Mouse (Mus musculus) midbrain, embryonic 11.5 days (tissue): ENCODE data around the gene Cdh18. TPM values are rescaled to one million over a fixed set of nuclear protein-coding genes. Genes with fewer than 3 reads are reported as not detected.

Experiments used
- ATAC-seq: fragments of 200-750 bp; cut with Nextera tagmentation; 2 replicates; pipeline ENCODE4 v1.8.0; 2017; ENCODE audit warnings: moderate TSS enrichment, moderate library complexity; ENCODE audit not compliant: low FRiP score
- DNase-seq: peaks from one replicate; pipeline ENCODE4 v3.0.0; 2015; ENCODE audit warnings: low spot score; ENCODE audit errors: missing footprints
- H3K27ac ChIP-seq: fragments of 300-500 bp; sonication (generic); 2 replicates; pipeline ENCODE4 v1.5.1; 2014; ENCODE audit warnings: low read depth, low read length
- H3K27me3 ChIP-seq: fragments of 300-500 bp; sonication (generic); 2 replicates; pipeline ENCODE4 v1.6.1; 2014; ENCODE audit warnings: mild to moderate bottlenecking, low read length, moderate library complexity, mixed read lengths; ENCODE audit not compliant: control insufficient read depth, insufficient read depth
- H3K36me3 ChIP-seq: fragments of 300-500 bp; sonication (generic); 2 replicates; pipeline ENCODE4 v1.6.1; 2014; ENCODE audit warnings: mild to moderate bottlenecking, low read length, moderate library complexity, mixed read lengths; ENCODE audit not compliant: control insufficient read depth, insufficient read depth
- H3K4me1 ChIP-seq: fragments of 300-500 bp; sonication (generic); 2 replicates; pipeline ENCODE4 v1.6.1; 2014; ENCODE audit warnings: low read length; ENCODE audit not compliant: control insufficient read depth, insufficient read depth
- H3K4me2 ChIP-seq: fragments of 300-500 bp; sonication (generic); 2 replicates; pipeline ENCODE4 v1.6.1; 2014; ENCODE audit warnings: mild to moderate bottlenecking, moderate library complexity
- H3K4me3 ChIP-seq: fragments of 300-500 bp; sonication (generic); 2 replicates; pipeline ENCODE4 v1.5.1; 2014; ENCODE audit warnings: low read depth, low read length
- H3K9ac ChIP-seq: fragments of 300-500 bp; sonication (generic); 2 replicates; pipeline ENCODE4 v1.6.1; 2014; ENCODE audit warnings: low read length
- H3K9me3 ChIP-seq: fragments of 300-500 bp; sonication (generic); 2 replicates; pipeline ENCODE4 v1.6.1; 2016; ENCODE audit warnings: low read length; ENCODE audit not compliant: control insufficient read depth
- WGBS: fragments of 180-500 bp; shearing (Covaris S2); extraction: QIAGEN DNeasy Blood & Tissue Kit; methylation state at CpG from one replicate; pipeline ENCODE4 v1.1.7; 2014; 5-methylcytosine and 5-hydroxymethylcytosine counted together
- polyA plus RNA-seq: library from polyadenylated mRNA; unstranded; fragments of >200 nt; fragmentation: Nextera tagmentation; extraction: Ambion mirVana; gene quantifications from 2 replicates; pipeline ENCODE4 v1.2.1, GENCODE M21; 2014

Cdh18 gene
- 0.42 and 0.57 TPM in 2 replicates for polyA plus RNA-seq

GRCm38 (mm10) chr15:22548711-22549271, at the start of gene Cdh18:
Gene Cdh18, plus strand, starts transcription at chr15:22549022.
- WGBS, result 52% methylated on average over 5 of the region's 5 CpGs

GRCm38 (mm10) chr15:22511271-22511670, 37.6 kb upstream of the Cdh18 start:
- no peaks in the 10 kb centered on the region for H3K27me3 ChIP-seq
- no peak for ATAC-seq
- DNase-seq, result no peak

More at GRCm38 (mm10) chr15:22548711-22549271, at the start of gene Cdh18:
- H3K4me1 ChIP-seq, result no peaks in the 10 kb centered on the region
- H3K9me3 ChIP-seq, result no peaks in the 10 kb centered on the region
- no peaks in the 10 kb centered on the region for H3K27me3 ChIP-seq
- no peak for DNase-seq
- H3K36me3 ChIP-seq, result no peaks in the 10 kb centered on the region
- no peak within 1 kb of the TSS for H3K27ac ChIP-seq
- H3K4me3 ChIP-seq, result no peak within 1 kb of the TSS
- no peak within 1 kb of the TSS for H3K4me2 ChIP-seq
- peak; percentile 19; the same call in 1 of the 2 replicates for ATAC-seq
- no peak within 1 kb of the TSS for H3K9ac ChIP-seq

GRCm38 (mm10) chr15:22535828-22536227, 13.0 kb upstream of the Cdh18 start:
- Histone ChIP-seq H3K9me3 (no peaks in the 10 kb centered on the region), H3K4me1 (no peaks in the 10 kb centered on the region), H3K27me3 (no peaks in the 10 kb centered on the region), H3K9ac (no peak overlapping the region), H3K36me3 (no peaks in the 10 kb centered on the region), H3K4me2 (no peak overlapping the region), H3K27ac (no peak overlapping the region), H3K4me3 (no peak overlapping the region)
- 59% methylated on average over 2 of the region's 2 CpGs for WGBS
- DNase-seq (no peak), ATAC-seq (no peak)

More at GRCm38 (mm10) chr15:22511271-22511670, 37.6 kb upstream of the Cdh18 start:
- no peak overlapping the region for H3K27ac ChIP-seq
- no peak overlapping the region for H3K4me2 ChIP-seq
- no peaks in the 10 kb centered on the region for H3K9me3 ChIP-seq
- no peak overlapping the region for H3K4me3 ChIP-seq
- H3K36me3 ChIP-seq, result no peaks in the 10 kb centered on the region
- H3K9ac ChIP-seq, result no peak overlapping the region
- no peaks in the 10 kb centered on the region for H3K4me1 ChIP-seq

- Histone ChIP-seq H3K9me3 (no peaks in the 10 kb centered on the region), H3K4me2 (no peak overlapping the region), H3K36me3 (no peaks in the 10 kb centered on the region), H3K27ac (no peak overlapping the region), H3K4me3 (no peak overlapping the region), H3K27me3 (no peaks in the 10 kb centered on the region), H3K4me1 (no peaks in the 10 kb centered on the region), H3K9ac (no peak overlapping the region)
- DNase-seq, result no peak
- ATAC-seq, result peak; percentile 86
- WGBS, result 6% methylated on average over 4 of the region's 4 CpGs
These were observed 29.3 kb downstream of the Cdh18 start for GRCm38 (mm10) chr15:22577974-22578616.

GRCm38 (mm10) chr15:22578617-22578990, 29.8 kb downstream of the Cdh18 start:
- peak; percentile 46 for ATAC-seq
- no peak overlapping the region for H3K27ac ChIP-seq

GRCm38 (mm10) chr15:22584667-22585066, 35.8 kb downstream of the Cdh18 start:
- Histone ChIP-seq H3K9ac (no peak overlapping the region), H3K4me1 (no peaks in the 10 kb centered on the region), H3K27me3 (no peaks in the 10 kb centered on the region), H3K9me3 (no peaks in the 10 kb centered on the region), H3K36me3 (no peaks in the 10 kb centered on the region), H3K4me3 (no peak overlapping the region), H3K27ac (no peak overlapping the region), H3K4me2 (no peak overlapping the region)
- WGBS, result 91% methylated on average over 1 of the region's 1 CpGs
- ATAC-seq (no peak), DNase-seq (no peak)

More at GRCm38 (mm10) chr15:22578617-22578990, 29.8 kb downstream of the Cdh18 start:
- Histone ChIP-seq H3K36me3 (no peaks in the 10 kb centered on the region), H3K9ac (no peak overlapping the region), H3K4me1 (no peaks in the 10 kb centered on the region), H3K27me3 (no peaks in the 10 kb centered on the region), H3K4me3 (no peak overlapping the region), H3K4me2 (no peak overlapping the region), H3K9me3 (no peaks in the 10 kb centered on the region)
- WGBS, result 24% methylated on average over 3 of the region's 3 CpGs
- no peak for DNase-seq

- ATAC-seq, result no peak
- no peaks in the 10 kb centered on the region for H3K36me3 ChIP-seq
- H3K27me3 ChIP-seq, result no peaks in the 10 kb centered on the region
- H3K4me2 ChIP-seq, result no peak overlapping the region
- 84% methylated on average over 2 of the region's 2 CpGs for WGBS
- H3K4me3 ChIP-seq, result no peak overlapping the region
- no peak for DNase-seq
- no peak overlapping the region for H3K9ac ChIP-seq
- H3K9me3 ChIP-seq, result no peaks in the 10 kb centered on the region
- H3K4me1 ChIP-seq, result no peaks in the 10 kb centered on the region
- H3K27ac ChIP-seq, result no peak overlapping the region
These were observed 167.6 kb downstream of the Cdh18 start for GRCm38 (mm10) chr15:22716376-22716775.

- H3K4me1 ChIP-seq, result no peaks in the 10 kb centered on the region
- H3K9ac ChIP-seq, result no peak overlapping the region
- no peak for ATAC-seq
- no peak overlapping the region for H3K4me2 ChIP-seq
- H3K4me3 ChIP-seq, result no peak overlapping the region
- no peaks in the 10 kb centered on the region for H3K27me3 ChIP-seq
- no peak overlapping the region for H3K27ac ChIP-seq
- H3K36me3 ChIP-seq, result no peaks in the 10 kb centered on the region
- 68% methylated on average over 3 of the region's 3 CpGs for WGBS
- no peak for DNase-seq
- H3K9me3 ChIP-seq, result no peaks in the 10 kb centered on the region
These were observed 168.9 kb downstream of the Cdh18 start for GRCm38 (mm10) chr15:22717681-22718080.

- Histone ChIP-seq H3K27me3 (no peaks in the 10 kb centered on the region), H3K9me3 (no peaks in the 10 kb centered on the region), H3K27ac (no peak overlapping the region), H3K4me3 (no peak overlapping the region), H3K9ac (no peak overlapping the region), H3K4me2 (no peak overlapping the region), H3K36me3 (no peaks in the 10 kb centered on the region), H3K4me1 (no peaks in the 10 kb centered on the region)
- DNase-seq (no peak), ATAC-seq (no peak)
- 69% methylated on average over 1 of the region's 1 CpGs for WGBS
These were observed 177.8 kb downstream of the Cdh18 start for GRCm38 (mm10) chr15:22726574-22726973.
